Mouse (Mus musculus) urinary bladder, adult 18-20 months (tissue): ENCODE data around the gene Chaf1b.

ENCODE experiments used
- DNase-seq, 2 experiments: peaks; one replicate each; pipeline ENCODE4 v3.0.0; 2022; ENCODE audit warnings: low spot score in 2 of 2, mixed read lengths in 2 of 2

Gene Chaf1b

GRCm38 (mm10) chr16:93947396-93947795 is 63.7 kb downstream of the Chaf1b start:
- DNase-seq: no peak
